Mouse (Mus musculus): ENCODE results near the gene Tnf.
"Not testable (repeated sequence)": the region's sequence is repeated elsewhere in the genome, so short reads cannot be mapped to it uniquely, and the experiment has no call there.

Gene Tnf

GRCm38 (mm10) chr17:35234903-35235302 lies 33.1 kb upstream of the Tnf start:
- DNase-seq (ENCODE audit: extremely low read depth, low read depth, low spot score) = no peak

- not testable (repeated sequence) for DNase-seq (ENCODE audit: extremely low read depth, low read depth, low spot score)
Measured at GRCm38 (mm10) chr17:35234090-35234489, 32.3 kb upstream of the Tnf start.

- no peak for DNase-seq (ENCODE audit: extremely low read depth, low read depth, low spot score)
Measured at GRCm38 (mm10) chr17:35233114-35233980, 31.5 kb upstream of the Tnf start, which contains the start of gene Atp6v1g2. Atp6v1g2 (plus strand) TSS chr17:35233660.

GRCm38 (mm10) chr17:35232659-35233058 lies 30.9 kb upstream of the Tnf start:
- no peak for DNase-seq (ENCODE audit: extremely low read depth, low read depth, low spot score)

GRCm38 (mm10) chr17:35232043-35232442 lies 30.2 kb upstream of the Tnf start:
- no peak for DNase-seq (ENCODE audit: extremely low read depth, low read depth, low spot score)

GRCm38 (mm10) chr17:35231022-35231421 lies 29.2 kb upstream of the Tnf start:
- no peak for DNase-seq (ENCODE audit: extremely low read depth, low read depth, low spot score)

GRCm38 (mm10) chr17:35226561-35227046 lies 24.8 kb upstream of the Tnf start:
- no peak for DNase-seq (ENCODE audit: extremely low read depth, low read depth, low spot score)

- DNase-seq (ENCODE audit: extremely low read depth, low read depth, low spot score) = no peak
Measured at GRCm38 (mm10) chr17:35225456-35225855, 23.6 kb upstream of the Tnf start.

- no peak for DNase-seq (ENCODE audit: extremely low read depth, low read depth, low spot score)
Measured at GRCm38 (mm10) chr17:35224641-35225040, 22.8 kb upstream of the Tnf start.

- no peak for DNase-seq (ENCODE audit: extremely low read depth, low read depth, low spot score)
Measured at GRCm38 (mm10) chr17:35222299-35222698, 20.5 kb upstream of the Tnf start.

GRCm38 (mm10) chr17:35220156-35220952 lies 18.5 kb upstream of the Tnf start, which contains the start of gene Gm16181:
Gm16181 (plus strand) TSS chr17:35220834.
- DNase-seq (ENCODE audit: extremely low read depth, low read depth, low spot score) = no peak

GRCm38 (mm10) chr17:35219601-35220041 lies 17.8 kb upstream of the Tnf start:
- no peak for DNase-seq (ENCODE audit: extremely low read depth, low read depth, low spot score)

GRCm38 (mm10) chr17:35218516-35219193 lies 16.8 kb upstream of the Tnf start:
- DNase-seq (ENCODE audit: extremely low read depth, low read depth, low spot score) = no peak

- DNase-seq (ENCODE audit: extremely low read depth, low read depth, low spot score) = no peak
Measured at GRCm38 (mm10) chr17:35213071-35213470, 11.3 kb upstream of the Tnf start.

- no peak for DNase-seq (ENCODE audit: extremely low read depth, low read depth, low spot score)
Measured at GRCm38 (mm10) chr17:35210593-35210992, 8.8 kb upstream of the Tnf start.

GRCm38 (mm10) chr17:35209785-35210535 lies 8.2 kb upstream of the Tnf start:
- DNase-seq (ENCODE audit: extremely low read depth, low read depth, low spot score) = no peak

GRCm38 (mm10) chr17:35205380-35205769 lies 3.6 kb upstream of the Tnf start:
- DNase-seq (ENCODE audit: extremely low read depth, low read depth, low spot score) = no peak

GRCm38 (mm10) chr17:35204494-35205379 lies 2.9 kb upstream of the Tnf start, which contains the start of gene Lta:
Lta (minus strand) TSS chr17:35205351.
- no peak for DNase-seq (ENCODE audit: extremely low read depth, low read depth, low spot score)

- DNase-seq (ENCODE audit: extremely low read depth, low read depth, low spot score) = no peak
Measured at GRCm38 (mm10) chr17:35202442-35202841, 635 bp upstream of the Tnf start.

All from fat pad, adult 2 months (tissue).